Mouse (Mus musculus): ENCODE results near the gene Cbl.

GRCm38 (mm10) chr9:44233802-44234478 is at the start of gene Cbl:
- TF ChIP-seq CTCF (conservative IDR thresholded peaks at IDR 0.05; ENCODE audit: insufficient read depth, insufficient read length, low read depth, low read length) (peak; percentile 93), POLR2A (IDR thresholded peaks at IDR 0.05; ENCODE audit: low read depth, low read length) (peak; percentile 42)
